Mouse (Mus musculus): Measurements from ENCODE around the gene Il4.
"Not testable (repeated sequence)": the region's sequence is repeated elsewhere in the genome, so short reads cannot be mapped to it uniquely, and the experiment has no call there.

The Il4 gene

DNA sequence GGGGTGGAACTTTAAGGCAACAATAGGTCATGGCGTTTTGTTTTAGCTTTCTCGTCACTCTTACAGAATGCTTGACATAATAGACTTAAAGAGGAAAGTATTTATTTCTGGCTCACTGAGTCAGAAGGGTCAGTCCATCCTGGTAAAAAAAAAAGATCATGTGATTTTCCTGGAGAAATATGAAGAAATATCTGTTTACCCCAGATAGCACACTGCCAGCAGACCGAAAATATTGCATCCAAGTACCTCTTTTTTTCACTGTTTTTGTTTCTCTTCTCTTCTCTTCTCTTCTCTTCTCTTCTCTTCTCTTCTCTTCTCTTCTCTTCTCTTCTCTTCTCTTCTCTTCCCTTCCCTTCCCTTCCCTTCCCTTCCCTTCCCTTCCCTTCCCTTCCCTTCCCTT lies 58.5 kb downstream of the Il4 start:
- not testable (repeated sequence) for DNase-seq

DNA sequence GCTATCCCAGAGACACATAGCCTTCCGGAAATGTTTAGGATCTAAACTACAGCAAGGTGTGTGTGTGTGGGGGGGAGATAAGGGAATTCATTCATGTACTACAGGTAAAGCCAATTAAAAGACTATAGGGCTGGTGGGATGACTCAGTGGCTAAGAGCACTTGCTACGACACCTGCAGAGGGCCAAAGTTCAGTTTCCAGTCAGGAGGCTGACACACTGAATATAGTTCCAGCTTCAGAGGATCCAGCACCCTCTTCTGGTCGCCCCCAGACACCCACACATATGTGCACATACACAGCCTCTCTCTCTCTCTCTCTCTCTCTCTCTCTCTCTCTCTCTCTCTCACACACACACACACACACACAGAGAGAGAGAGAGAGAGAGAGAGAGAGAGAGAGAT lies 60.5 kb downstream of the Il4 start:
- DNase-seq = not testable (repeated sequence)

- DNase-seq = not testable (repeated sequence)
Observed at GRCm38 (mm10) chr11:53556529-53556928, 61.9 kb downstream of the Il4 start.

Measured in right cerebral cortex, postnatal 4 days (tissue).